Mouse (Mus musculus) T-cell, adult 2 months (primary cell): ENCODE measurements at regions not wholly inside any gene's neighbourhood (a gene's known extent, or its start where the extent isn't known, plus 50 kb on each side); places are given as distances from the start of the nearest gene placed in this dataset.
A peak's percentile ranks its signal among the peaks of the same experiment; 100 is the strongest.

Experiments used
- DNase-seq: peaks from one replicate; pipeline ENCODE4 v3.0.0; 2022; ENCODE audit warnings: low spot score

GRCm38 (mm10) chr14:105501792-105502632, 243.6 kb downstream of the Ndfip2 start:
- DNase-seq = no peak

- DNase-seq = no peak
These were observed 242.8 kb downstream of the Ndfip2 start for GRCm38 (mm10) chr14:105500966-105501741.

GRCm38 (mm10) chr14:105499319-105499895, 241.0 kb downstream of the Ndfip2 start:
- DNase-seq = peak; percentile 15

- DNase-seq = no peak
These were observed 240.0 kb downstream of the Ndfip2 start for GRCm38 (mm10) chr14:105498155-105498906.

- no peak for DNase-seq
These were observed 236.8 kb downstream of the Ndfip2 start for GRCm38 (mm10) chr14:105495161-105495560.

GRCm38 (mm10) chr14:105494415-105494814, 236.0 kb downstream of the Ndfip2 start:
- no peak for DNase-seq

- no peak for DNase-seq
These were observed 231.8 kb downstream of the Ndfip2 start for GRCm38 (mm10) chr14:105490158-105490557.

- no peak for DNase-seq
These were observed 225.1 kb downstream of the Ndfip2 start for GRCm38 (mm10) chr14:105483352-105484083.

GRCm38 (mm10) chr14:105482644-105483351, 224.4 kb downstream of the Ndfip2 start:
- no peak for DNase-seq

- no peak for DNase-seq
These were observed 221.7 kb downstream of the Ndfip2 start for GRCm38 (mm10) chr14:105480048-105480447.

GRCm38 (mm10) chr14:105474991-105475553, 216.7 kb downstream of the Ndfip2 start:
- no peak for DNase-seq

- no peak for DNase-seq
These were observed 190.6 kb downstream of the Ndfip2 start for GRCm38 (mm10) chr14:105448919-105449458.

- no peak for DNase-seq
These were observed 188.7 kb downstream of the Ndfip2 start for GRCm38 (mm10) chr14:105447088-105447487.

GRCm38 (mm10) chr14:105435343-105435742, 177.0 kb downstream of the Ndfip2 start:
- no peak for DNase-seq

- DNase-seq = no peak
These were observed 175.1 kb downstream of the Ndfip2 start for GRCm38 (mm10) chr14:105433456-105433855.

- DNase-seq = no peak
These were observed 174.3 kb downstream of the Ndfip2 start for GRCm38 (mm10) chr14:105432670-105433069.

- no peak for DNase-seq
These were observed 173.2 kb downstream of the Ndfip2 start for GRCm38 (mm10) chr14:105431584-105431983.

- DNase-seq = no peak
These were observed 171.4 kb downstream of the Ndfip2 start for GRCm38 (mm10) chr14:105429664-105430257.

- DNase-seq = no peak
These were observed 169.1 kb downstream of the Ndfip2 start for GRCm38 (mm10) chr14:105427474-105427901.
